Mouse (Mus musculus): ENCODE measurements around the gene Dgkq. TPM values are rescaled to one million over a fixed set of nuclear protein-coding genes. Genes with fewer than 3 reads are reported as not detected.

Dgkq gene
- total RNA-seq, 2 experiments from 2014 or later = 58.9 to 59.7 TPM

GRCm38 (mm10) chr5:108680871-108681270 lies 11.4 kb upstream of the Dgkq start:
- intact Hi-C loops (cut with DNase I) = no loop called here
- H3K27ac ChIP-seq = no peak overlapping the region
- no peak for TF ChIP-seq CTCF (IDR thresholded peaks at IDR 0.05)
- no peak overlapping the region for H3K4me3 ChIP-seq
- DNase-seq (ENCODE audit: extremely low spot score in 1 of 2, low spot score in 2 of 2) = no peak

GRCm38 (mm10) chr5:108679909-108680308 lies 10.4 kb upstream of the Dgkq start:
- TF ChIP-seq CTCF (IDR thresholded peaks at IDR 0.05) = peak; percentile 43
- intact Hi-C loops (cut with DNase I) = no loop called here
- no peak for DNase-seq (ENCODE audit: extremely low spot score in 1 of 2, low spot score in 2 of 2)
- no peak overlapping the region for H3K27ac ChIP-seq
- no peak overlapping the region for H3K4me3 ChIP-seq

- intact Hi-C loops (cut with DNase I) = no loop called here
- no peak for TF ChIP-seq CTCF (IDR thresholded peaks at IDR 0.05)
- H3K27ac ChIP-seq = no peak overlapping the region; the same call in 1 of the 2 replicates
- no peak for DNase-seq (ENCODE audit: extremely low spot score in 1 of 2, low spot score in 2 of 2)
- H3K4me3 ChIP-seq = no peak overlapping the region
Measured at GRCm38 (mm10) chr5:108678296-108678854, 8.9 kb upstream of the Dgkq start.

DNA sequence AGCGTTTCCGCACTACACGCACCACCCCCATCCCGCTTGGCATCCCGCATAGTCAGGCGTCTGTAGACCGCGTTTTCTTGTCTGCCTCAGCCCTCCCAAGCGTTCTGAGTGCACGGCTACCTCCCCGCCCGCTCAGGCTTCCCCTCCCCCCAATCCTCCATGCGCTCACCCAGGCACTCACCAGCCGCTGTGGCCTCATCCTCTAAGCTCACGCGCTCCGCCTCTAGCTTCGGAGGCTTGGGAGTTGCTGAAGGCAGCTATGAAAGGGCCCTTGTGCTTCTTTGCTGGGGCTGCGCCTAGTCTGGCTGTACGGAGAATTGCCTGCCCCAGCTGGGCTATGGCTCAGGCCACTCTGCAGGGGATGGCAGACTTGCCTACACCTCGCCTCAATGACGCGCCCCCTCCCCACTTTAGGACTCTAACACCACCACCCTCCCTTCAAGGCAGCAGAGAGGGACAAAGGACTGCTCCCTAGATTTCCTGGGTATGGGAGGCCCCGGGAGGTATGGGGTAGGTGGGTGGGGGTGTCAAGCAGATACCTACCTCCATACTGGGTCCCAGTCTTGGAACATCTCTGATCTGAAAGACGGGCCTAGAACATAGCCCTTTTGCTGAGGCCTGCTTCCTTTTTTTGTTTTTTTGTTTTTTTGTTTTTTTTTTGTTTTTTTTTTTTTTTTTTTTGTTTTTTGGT lies 8.3 kb upstream of the Dgkq start:
- peak; percentile 78 to 85 for DNase-seq (ENCODE audit: extremely low spot score in 1 of 2, low spot score in 2 of 2)
- intact Hi-C loops (cut with DNase I) = no loop called here

DNA sequence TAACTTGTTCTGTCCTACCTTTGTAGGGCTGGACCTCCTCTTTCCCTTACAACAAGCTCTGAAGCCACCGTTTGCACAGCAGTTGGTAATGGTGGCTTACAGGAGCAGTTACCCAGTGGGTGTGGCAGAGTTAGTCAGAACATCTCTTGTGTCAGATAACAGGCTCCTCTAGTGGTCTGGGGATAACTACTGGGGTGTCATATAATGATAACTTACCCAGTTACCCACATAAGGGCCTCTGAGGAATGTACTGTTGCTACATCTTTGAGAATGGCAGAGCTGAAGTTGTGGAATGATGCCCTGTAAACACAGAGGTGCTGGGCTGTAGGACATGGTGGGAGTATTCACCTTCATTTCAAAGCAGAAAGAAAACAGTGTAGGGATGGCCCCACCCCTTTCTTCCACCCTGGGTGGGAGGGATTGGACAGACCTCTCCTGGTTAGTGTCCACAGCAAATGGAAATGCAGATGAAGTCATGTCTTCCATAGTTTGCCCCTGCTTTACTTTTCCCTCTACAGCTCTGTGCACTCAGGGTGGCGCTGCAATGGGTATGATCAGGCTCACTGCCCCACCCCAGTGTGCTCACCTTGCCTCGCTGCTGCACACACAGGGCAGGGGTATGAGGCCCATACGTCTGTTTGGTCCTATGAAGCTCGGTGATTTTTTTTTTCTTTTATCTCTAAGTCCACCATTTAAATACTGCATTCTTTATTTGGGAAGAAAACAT lies 7.5 kb upstream of the Dgkq start:
- intact Hi-C loops (cut with DNase I) = no loop called here
- Histone ChIP-seq H3K27ac (peak overlapping the region; percentile 90), H3K4me3 (peak overlapping the region; percentile 28)
- no peak; the same call in 1 of the 2 replicates for TF ChIP-seq CTCF (IDR thresholded peaks at IDR 0.05)
- DNase-seq (ENCODE audit: extremely low spot score in 1 of 2, low spot score in 2 of 2) = no peak

More for the DNA sequence above, 8.3 kb upstream of the Dgkq start:
- TF ChIP-seq CTCF (IDR thresholded peaks at IDR 0.05) = no peak; the same call in 1 of the 2 replicates
- Histone ChIP-seq H3K27ac (peak overlapping the region; percentile 90), H3K4me3 (peak overlapping the region; percentile 28)

DNA sequence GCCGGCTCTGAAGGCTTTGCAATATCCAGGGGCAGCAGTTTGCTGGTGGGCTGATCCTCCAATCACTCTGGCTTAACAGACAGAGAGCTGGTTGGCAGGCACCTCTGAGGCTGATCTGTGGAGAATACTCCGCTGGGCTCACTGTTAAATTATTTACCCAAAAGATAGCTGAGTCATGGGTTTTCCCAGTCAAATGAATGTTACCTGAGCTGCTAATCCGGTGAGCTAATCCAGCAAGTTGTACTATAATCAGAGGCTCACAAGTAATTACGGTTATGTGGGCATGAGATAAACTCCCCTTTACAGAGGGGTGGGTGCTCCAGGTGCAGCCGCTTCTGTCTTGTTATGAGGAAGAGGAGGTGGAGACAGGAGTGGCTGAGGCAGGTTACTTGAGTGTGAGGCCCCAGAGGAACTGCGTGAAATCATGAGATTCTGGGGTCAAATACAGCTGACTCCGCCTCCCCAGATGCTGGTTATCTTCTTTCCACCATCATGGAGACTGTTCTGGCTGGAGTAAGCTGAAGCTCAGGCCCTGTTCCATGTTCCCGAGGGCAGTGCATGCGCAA lies 5.9 kb upstream of the Dgkq start, which contains the start of gene Slc26a1:
Slc26a1 (minus strand) TSS at position 319 of the 566 bp plus-strand sequence.
- intact Hi-C loops (cut with DNase I) = no loop called here
- H3K27ac ChIP-seq = no peak within 1 kb of the TSS
- DNase-seq (ENCODE audit: extremely low spot score in 1 of 2, low spot score in 2 of 2) = no peak
- no peak for TF ChIP-seq CTCF (IDR thresholded peaks at IDR 0.05)
- no peak within 1 kb of the TSS for H3K4me3 ChIP-seq

DNA sequence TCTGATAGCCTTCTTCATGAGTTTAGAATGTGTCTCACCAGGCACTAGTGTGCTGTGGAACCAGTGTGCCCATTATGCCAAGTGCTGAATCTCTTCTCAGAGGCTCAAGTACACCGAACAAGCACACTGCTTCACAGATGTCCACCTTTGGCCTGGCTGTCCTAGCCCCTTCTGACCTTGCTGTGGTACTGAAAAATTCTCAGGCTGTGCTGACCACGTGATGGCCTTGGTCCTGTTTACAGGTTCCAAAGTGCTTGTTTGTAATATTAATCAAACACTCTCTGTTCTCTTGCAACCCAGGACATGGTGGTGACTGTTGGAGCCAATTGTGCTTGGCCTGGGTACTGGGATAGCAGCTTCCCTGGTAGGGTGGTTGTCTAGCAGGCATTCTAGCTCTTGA lies 5.2 kb upstream of the Dgkq start:
- DNase-seq (ENCODE audit: extremely low spot score in 1 of 2, low spot score in 2 of 2) = no peak
- intact Hi-C loops (cut with DNase I) = no loop called here
- TF ChIP-seq CTCF (IDR thresholded peaks at IDR 0.05) = no peak
- no peak overlapping the region for H3K4me3 ChIP-seq
- no peak overlapping the region for H3K27ac ChIP-seq

GRCm38 (mm10) chr5:108671757-108672156 lies 2.3 kb upstream of the Dgkq start:
- H3K27ac ChIP-seq = no peak overlapping the region
- H3K4me3 ChIP-seq = no peak overlapping the region
- no peak; the same call in 1 of the 2 replicates for TF ChIP-seq CTCF (IDR thresholded peaks at IDR 0.05)
- no peak for DNase-seq (ENCODE audit: extremely low spot score in 1 of 2, low spot score in 2 of 2)
- intact Hi-C loops (cut with DNase I) = loop anchor here (2.0 kb wide), 1 partner anchor 55 kb away; no protein-coding TSS in a partner anchor

DNA sequence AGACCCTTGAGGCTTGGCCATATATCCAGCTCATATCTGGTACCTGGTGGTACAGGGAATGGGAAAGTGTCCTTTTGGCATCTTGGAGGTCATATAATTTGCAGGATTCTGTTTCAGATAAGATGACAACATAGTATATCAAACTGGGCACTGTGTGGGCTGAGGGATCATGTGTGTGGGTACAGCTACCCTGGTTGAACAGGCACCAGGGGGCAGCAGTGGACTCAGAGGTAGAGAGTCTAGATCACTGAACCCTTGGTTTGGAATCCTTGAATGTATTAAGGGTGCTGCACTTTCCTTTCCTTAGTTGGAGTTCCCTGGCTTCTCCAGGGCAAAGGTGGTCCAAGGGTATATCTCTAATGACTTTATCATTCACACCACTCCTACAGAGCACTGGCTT lies 1.3 kb upstream of the Dgkq start:
- TF ChIP-seq CTCF (IDR thresholded peaks at IDR 0.05) = peak; percentile 52
- intact Hi-C loops (cut with DNase I) = loop anchor here (2.0 kb wide), 1 partner anchor 56 kb away; no protein-coding TSS in a partner anchor
- H3K4me3 ChIP-seq = no peak overlapping the region
- no peak overlapping the region; the same call in 1 of the 2 replicates for H3K27ac ChIP-seq
- DNase-seq (ENCODE audit: extremely low spot score in 1 of 2, low spot score in 2 of 2) = no peak

GRCm38 (mm10) chr5:108669986-108670385 lies 514 bp upstream of the Dgkq start:
- H3K4me3 ChIP-seq = peak overlapping the region; percentile 54
- TF ChIP-seq CTCF (IDR thresholded peaks at IDR 0.05) = no peak
- peak overlapping the region; percentile 99 for H3K27ac ChIP-seq
- DNase-seq (ENCODE audit: extremely low spot score in 1 of 2, low spot score in 2 of 2) = no peak
- intact Hi-C loops (cut with DNase I) = loop anchor here (2.0 to 10.0 kb wide), 3 partner anchors 57 to 535 kb away; partner anchors contain the start of genes Atp5k, Ccdc18 and Tmed5

DNA sequence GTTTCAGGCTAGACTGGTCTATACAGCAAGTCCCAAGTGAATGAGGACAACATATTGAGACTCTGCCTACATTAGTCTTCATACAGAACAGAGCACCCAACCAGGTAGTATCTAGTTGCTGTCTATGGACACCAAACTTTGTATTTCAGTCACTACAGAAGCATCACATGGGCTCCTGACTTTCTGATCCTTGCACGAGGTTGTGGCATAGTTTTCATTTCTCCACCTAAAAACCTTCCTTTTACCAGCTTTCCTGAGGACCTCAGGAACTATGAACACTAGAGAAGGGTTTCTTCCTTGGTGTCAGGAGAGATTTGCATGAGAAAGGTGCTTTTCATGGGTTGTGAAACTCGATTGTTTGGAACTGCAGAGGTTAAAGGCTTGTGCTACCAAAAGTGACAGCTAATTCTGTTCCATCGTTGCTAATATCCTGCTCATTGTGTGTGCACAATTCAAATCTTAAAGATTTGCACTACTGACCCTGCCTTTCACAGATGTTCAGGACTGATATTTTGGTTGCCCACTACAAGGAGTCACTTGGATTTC lies 1.0 kb downstream of the Dgkq start:
- Histone ChIP-seq H3K27ac (peak overlapping the region; percentile 99), H3K4me3 (peak overlapping the region; percentile 54)
- intact Hi-C loops (cut with DNase I) = loop anchor here (5.0 to 10.0 kb wide), 2 partner anchors 236 to 534 kb away; partner anchors contain the start of genes Atp5k, Ccdc18 and Tmed5
- no peak for TF ChIP-seq CTCF (IDR thresholded peaks at IDR 0.05)
- DNase-seq (ENCODE audit: extremely low spot score in 1 of 2, low spot score in 2 of 2) = no peak
